ENCODE assay signal across 8 mouse cellular contexts in the genomic region with DNA sequence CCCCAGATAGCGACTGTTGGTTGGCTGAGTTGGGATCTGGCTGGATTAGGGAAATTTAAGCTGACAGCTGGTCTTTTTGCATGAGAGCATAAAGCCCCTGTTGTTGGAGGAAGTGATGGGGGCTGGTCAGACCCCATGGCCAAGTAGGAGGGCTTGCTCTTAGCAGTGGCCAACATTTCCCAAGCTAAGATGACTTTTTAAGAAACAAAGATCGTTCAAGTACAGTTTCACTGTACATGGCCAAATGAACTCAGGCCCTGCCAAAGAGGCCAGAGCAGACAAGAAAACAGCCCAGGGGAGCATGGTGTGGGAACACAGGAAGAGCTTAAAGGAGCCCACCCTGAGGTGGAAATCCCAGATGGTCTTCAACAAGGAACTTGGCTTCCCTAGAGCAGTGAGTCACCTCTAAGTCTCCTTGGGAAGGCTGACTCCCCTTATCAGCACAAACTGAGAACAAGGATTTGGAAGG.
DNase-seq lines count a peak whose midpoint lies in the region; ATAC-seq and TF ChIP-seq lines count a peak whose summit lies in the region.

No protein-coding gene starts in this region.

- H3K4me1 ChIP-seq in kidney, embryonic 14.5 days (ENCODE audit: control insufficient read depth, insufficient read depth, low read length), result no peaks in the 10 kb centered on the region
- H3K4me1 ChIP-seq in heart, embryonic 13.5 days, result peaks cover 23% of the 10 kb centered on the region
- no peaks in the 10 kb centered on the region for H3K4me1 ChIP-seq in midbrain, postnatal 0 days (ENCODE audit: insufficient read depth, low read length)
- H3K4me1 ChIP-seq in kidney, adult 2 months (ENCODE audit: control insufficient read depth, insufficient read depth, low read length), result no peaks in the 10 kb centered on the region; the same call in 1 of the 2 replicates

- H3K9ac ChIP-seq in kidney, embryonic 14.5 days (ENCODE audit: low read depth, low read length), result no peak overlapping the region
- H3K9ac ChIP-seq in heart, embryonic 13.5 days, result no peak overlapping the region
- no peak overlapping the region for H3K9ac ChIP-seq in midbrain, postnatal 0 days (replicated peaks; ENCODE audit: low read length, poor library complexity, severe bottlenecking)

- no peaks in the 10 kb centered on the region for H3K36me3 ChIP-seq in kidney, embryonic 14.5 days (ENCODE audit: control insufficient read depth, insufficient read depth, low read length)
- no peaks in the 10 kb centered on the region for H3K36me3 ChIP-seq in heart, embryonic 13.5 days
- H3K36me3 ChIP-seq in midbrain, postnatal 0 days (ENCODE audit: insufficient read depth, low read length), result no peaks in the 10 kb centered on the region
- no peaks in the 10 kb centered on the region for H3K36me3 ChIP-seq in kidney, adult 2 months (ENCODE audit: control insufficient read depth, insufficient read depth, low read length)

- H3K4me3 ChIP-seq in kidney, embryonic 14.5 days (ENCODE audit: low read length), result no peak overlapping the region
- H3K4me3 ChIP-seq in heart, embryonic 13.5 days, result no peak overlapping the region
- H3K4me3 ChIP-seq in midbrain, postnatal 0 days (ENCODE audit: low read depth, low read length), result no peak overlapping the region
- no peak overlapping the region for H3K4me3 ChIP-seq in kidney, adult 2 months (ENCODE audit: insufficient read depth, low read depth, low read length)

- no peak for ATAC-seq in kidney, embryonic 14.5 days (ENCODE audit: low FRiP score, low TSS enrichment)
- ATAC-seq in heart, embryonic 13.5 days (ENCODE audit: extremely low read depth, insufficient number of reproducible peaks, low FRiP score, low TSS enrichment), result no peak
- ATAC-seq in midbrain, postnatal 0 days (ENCODE audit: low FRiP score), result peak; percentile 85

- TF ChIP-seq POLR2A in kidney, adult 2 months (IDR thresholded peaks at IDR 0.05; ENCODE audit: low read depth, low read length), result no peak

- no peak overlapping the region for H3K4me2 ChIP-seq in kidney, embryonic 14.5 days (replicated peaks; ENCODE audit: low read depth, low read length)
- H3K4me2 ChIP-seq in heart, embryonic 13.5 days, result no peak overlapping the region
- no peak overlapping the region for H3K4me2 ChIP-seq in midbrain, postnatal 0 days (ENCODE audit: low read depth, low read length, poor library complexity, severe bottlenecking)

- no peaks in the 10 kb centered on the region for H3K27me3 ChIP-seq in kidney, embryonic 14.5 days (ENCODE audit: control insufficient read depth, insufficient read depth, low read length)
- no peaks in the 10 kb centered on the region for H3K27me3 ChIP-seq in heart, embryonic 13.5 days (replicated peaks)
- no peaks in the 10 kb centered on the region for H3K27me3 ChIP-seq in midbrain, postnatal 0 days (ENCODE audit: insufficient read depth, low read length)
- H3K27me3 ChIP-seq in kidney, adult 2 months (replicated peaks; ENCODE audit: control insufficient read depth, insufficient read depth, low read length), result no peaks in the 10 kb centered on the region

- H3K27ac ChIP-seq in kidney, embryonic 14.5 days (ENCODE audit: low read depth, low read length), result no peak overlapping the region
- H3K27ac ChIP-seq in heart, embryonic 13.5 days (replicated peaks), result peak overlapping the region; percentile 76
- 0 out of 2 replicates have a peak overlapping the region, but pooled peaks have one; percentile 18 for H3K27ac ChIP-seq in midbrain, postnatal 0 days (ENCODE audit: low read depth, low read length)
- no peak overlapping the region for H3K27ac ChIP-seq in kidney, adult 2 months (ENCODE audit: insufficient read depth, low read depth, low read length)

- peak; percentile 7 for DNase-seq in kidney, postnatal 14 days
- DNase-seq in fat pad, adult 2 months (ENCODE audit: extremely low read depth, low read depth, low spot score), result peak; percentile 7
- peak; percentile 92 for DNase-seq in midbrain, postnatal 0 days (ENCODE audit: low spot score)
- DNase-seq in kidney, adult 2 months, result no peak
- no peak for DNase-seq in ovary, postnatal 36 days (ENCODE audit: low spot score)
- DNase-seq in spleen, postnatal 14 days (ENCODE audit: low spot score in 2 of 2), result no peak

- H3K9me3 ChIP-seq in kidney, embryonic 14.5 days (ENCODE audit: control insufficient read depth, low read length), result no peaks in the 10 kb centered on the region; the same call in 1 of the 2 replicates
- peaks cover 7% of the 10 kb centered on the region; the same call in 1 of the 2 replicates for H3K9me3 ChIP-seq in heart, embryonic 13.5 days
- no peaks in the 10 kb centered on the region for H3K9me3 ChIP-seq in midbrain, postnatal 0 days (ENCODE audit: low read length)

- 48% methylated on average over 2 of the region's 2 CpGs for WGBS in kidney, embryonic 14.5 days
- WGBS in heart, embryonic 13.5 days, result 49% methylated on average over 2 of the region's 2 CpGs
- WGBS in midbrain, postnatal 0 days, result 25% methylated on average over 2 of the region's 2 CpGs
- WGBS in kidney, adult 2 months, result 61% methylated on average over 2 of the region's 2 CpGs

- no peak for TF ChIP-seq CTCF in midbrain, postnatal 0 days (IDR thresholded peaks at IDR 0.05)
- TF ChIP-seq CTCF in kidney, adult 2 months (conservative IDR thresholded peaks at IDR 0.05; ENCODE audit: insufficient read depth, insufficient read length, low read depth, low read length), result no peak

Comparison
In these comparisons a context has a peak if more than half of its experiments do, and no peak if none do; other contexts are left out.
1. DNase-seq: peak in kidney, postnatal 14 days (single experiment), fat pad, adult 2 months (single experiment) and midbrain, postnatal 0 days (single experiment); none in kidney, adult 2 months (single experiment), ovary, postnatal 36 days (single experiment) and spleen, postnatal 14 days (0 of 2).
2. H3K27ac ChIP-seq: peak in heart, embryonic 13.5 days (single experiment) and midbrain, postnatal 0 days (single experiment); none in kidney, embryonic 14.5 days (single experiment) and kidney, adult 2 months (single experiment).